Mouse (Mus musculus) heart, embryonic 14.5 days (tissue): ENCODE data around the gene 4930572O03Rik. TPM values are rescaled to one million over a fixed set of nuclear protein-coding genes. Genes with fewer than 3 reads are reported as not detected.
"Not testable (repeated sequence)": the region's sequence is repeated elsewhere in the genome, so short reads cannot be mapped to it uniquely, and the experiment has no call there.

Experiments
- ATAC-seq: fragments of 200-750 bp; cut with Nextera tagmentation; 2 replicates; pipeline ENCODE4 v1.8.0; 2017; ENCODE audit warnings: low read depth, moderate TSS enrichment; ENCODE audit not compliant: insufficient number of reproducible peaks, insufficient read depth, low FRiP score
- H3K27ac ChIP-seq, 2 experiments: fragments of 200-500 bp in 1 of 2; fragments of 300-500 bp in 1 of 2; sonication (generic) in 1 of 2; replicated peaks in 1 of 2; 2 replicates each; pipeline ENCODE4 v1.5.1; 2012 to 2014; ENCODE audit warnings: low read depth in 2 of 2, low read length in 2 of 2, control low read depth in 1 of 2, mild to moderate bottlenecking in 1 of 2, mixed read lengths in 1 of 2; ENCODE audit not compliant: control insufficient read depth in 1 of 2, insufficient read depth in 1 of 2
- H3K27me3 ChIP-seq: fragments of 300-500 bp; sonication (generic); 2 replicates; pipeline ENCODE4 v1.6.1; 2014; ENCODE audit warnings: mild to moderate bottlenecking, low read length, control low read depth; ENCODE audit not compliant: control insufficient read depth, insufficient read depth
- H3K36me3 ChIP-seq: fragments of 300-500 bp; sonication (generic); 2 replicates; pipeline ENCODE4 v1.6.1; 2014; ENCODE audit warnings: mild to moderate bottlenecking, control low read depth, low read length, mixed read lengths; ENCODE audit not compliant: control insufficient read depth, insufficient read depth
- H3K4me1 ChIP-seq, 2 experiments: fragments of 200-500 bp in 1 of 2; fragments of 300-500 bp in 1 of 2; sonication (generic) in 1 of 2; 2 replicates each; pipeline ENCODE4 v1.6.1; 2012 to 2014; ENCODE audit warnings: low read length in 2 of 2, control low read depth in 1 of 2, mixed read lengths in 1 of 2; ENCODE audit not compliant: control insufficient read depth in 2 of 2, insufficient read depth in 2 of 2
- H3K4me2 ChIP-seq: fragments of 300-500 bp; sonication (generic); 2 replicates; pipeline ENCODE4 v1.6.1; 2014; ENCODE audit warnings: mild to moderate bottlenecking, low read length
- H3K4me3 ChIP-seq, 2 experiments: fragments of 200-500 bp in 1 of 2; fragments of 300-500 bp in 1 of 2; sonication (generic) in 1 of 2; 2 replicates each; pipeline ENCODE4 v1.5.1; 2012 to 2014; ENCODE audit warnings: low read length in 2 of 2, mild to moderate bottlenecking in 2 of 2, control low read depth in 1 of 2, low read depth in 1 of 2, moderate library complexity in 1 of 2; ENCODE audit not compliant: control insufficient read depth in 1 of 2, insufficient read depth in 1 of 2
- H3K9ac ChIP-seq: fragments of 300-500 bp; sonication (generic); 2 replicates; pipeline ENCODE4 v1.6.1; 2014; ENCODE audit warnings: mild to moderate bottlenecking, low read length
- H3K9me3 ChIP-seq: fragments of 300-500 bp; sonication (generic); 2 replicates; pipeline ENCODE4 v1.6.1; 2016; ENCODE audit warnings: low read length, control low read depth; ENCODE audit not compliant: control insufficient read depth
- WGBS: fragments of 180-500 bp; shearing (Covaris S2); extraction: QIAGEN DNeasy Blood & Tissue Kit; methylation state at CpG from one replicate; pipeline ENCODE4 v1.1.7; 2014; 5-methylcytosine and 5-hydroxymethylcytosine counted together
- polyA plus RNA-seq: library from polyadenylated mRNA; unstranded; fragments of >200 nt; fragmentation: Nextera tagmentation; extraction: Ambion mirVana; gene quantifications from 2 replicates; pipeline ENCODE4 v1.2.1, GENCODE M21; 2014

4930572O03Rik gene
- not detected in 2 replicates for polyA plus RNA-seq

DNA sequence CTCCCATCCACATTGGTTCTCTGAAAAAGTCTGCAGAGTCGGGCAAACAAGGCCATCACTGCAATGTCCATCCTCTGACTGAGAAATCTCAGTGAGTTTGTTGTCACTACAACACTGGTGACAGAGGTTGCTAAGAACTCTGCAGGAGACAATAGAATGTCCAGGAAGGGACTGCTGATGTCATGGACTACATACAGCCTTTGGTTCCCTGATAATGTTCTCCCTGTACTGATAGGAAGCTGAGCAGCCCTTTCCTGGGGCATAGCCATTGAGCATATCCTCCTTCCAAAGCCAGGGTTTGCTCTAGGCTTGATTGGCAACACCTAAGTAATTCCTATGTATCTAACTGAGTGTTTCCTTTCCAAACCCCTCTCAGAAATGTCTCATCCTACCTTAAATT, at the start of gene 4930572O03Rik:
4930572O03Rik (minus strand) TSS at position 101 of the 400 bp plus-strand sequence.
- not testable (repeated sequence) for H3K4me3 ChIP-seq, H3K4me2 ChIP-seq, ATAC-seq, H3K27me3 ChIP-seq, H3K27ac ChIP-seq, H3K4me1 ChIP-seq, H3K36me3 ChIP-seq, H3K9me3 ChIP-seq, H3K9ac ChIP-seq
- 57% methylated on average over 1 of the region's 1 CpGs for WGBS

GRCm38 (mm10) chr5:15702891-15703290, 46.0 kb upstream of the 4930572O03Rik start:
- not testable (repeated sequence) for H3K27ac ChIP-seq, H3K9ac ChIP-seq, H3K4me3 ChIP-seq, H3K36me3 ChIP-seq, ATAC-seq, H3K4me2 ChIP-seq, H3K4me1 ChIP-seq, H3K9me3 ChIP-seq, H3K27me3 ChIP-seq
- WGBS = 17% methylated on average over 5 of the region's 5 CpGs

DNA sequence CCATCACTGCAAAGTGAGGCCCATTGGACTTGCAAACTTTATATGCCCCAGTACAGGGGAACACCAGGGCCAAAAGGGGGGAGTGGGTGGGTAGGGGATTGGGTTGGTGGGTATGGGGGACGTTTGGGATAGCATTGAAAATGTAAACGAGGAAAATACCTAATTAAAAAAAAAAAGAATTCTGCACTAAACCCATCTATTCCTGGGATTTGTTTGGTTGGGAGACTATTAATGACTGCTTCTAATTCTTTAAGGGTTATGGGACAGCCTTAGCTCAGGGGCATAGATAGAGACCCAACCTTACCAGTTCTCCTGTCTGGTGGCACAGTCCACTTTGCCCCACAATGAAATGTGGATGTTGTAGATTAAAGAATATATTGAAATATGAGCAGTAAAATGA, 40.9 kb upstream of the 4930572O03Rik start:
- H3K9me3 ChIP-seq, H3K4me3 ChIP-seq, H3K27ac ChIP-seq, H3K27me3 ChIP-seq, ATAC-seq, H3K4me2 ChIP-seq, H3K36me3 ChIP-seq, H3K4me1 ChIP-seq, H3K9ac ChIP-seq: not testable (repeated sequence)
- WGBS = 37% methylated on average over 2 of the region's 2 CpGs

- H3K27me3 ChIP-seq = not testable (repeated sequence)
These were observed 35.0 kb upstream of the 4930572O03Rik start for GRCm38 (mm10) chr5:15691849-15692248.

DNA sequence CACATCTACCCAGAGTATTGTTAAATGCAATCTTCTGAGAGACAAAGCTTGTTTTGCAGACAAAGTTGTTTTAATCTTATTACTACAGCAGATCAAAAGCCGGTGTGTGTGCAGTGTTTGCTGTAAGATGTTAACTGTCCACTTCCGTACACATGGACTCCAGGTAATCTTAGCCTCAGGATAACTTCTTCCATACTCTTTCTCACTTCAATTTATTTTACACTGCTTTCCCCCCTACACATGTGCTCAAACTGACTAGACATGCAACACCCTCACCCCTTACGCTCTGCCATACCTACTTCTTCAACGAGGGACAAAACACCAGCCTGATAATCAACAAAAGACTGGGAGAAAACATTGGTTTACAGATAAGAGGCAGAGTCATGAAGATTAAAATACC, 34.0 kb upstream of the 4930572O03Rik start:
- not testable (repeated sequence) for H3K27me3 ChIP-seq, H3K36me3 ChIP-seq, ATAC-seq, H3K4me2 ChIP-seq, H3K9ac ChIP-seq, H3K4me1 ChIP-seq, H3K27ac ChIP-seq, H3K4me3 ChIP-seq
- peaks cover 12% of the 10 kb centered on the region for H3K9me3 ChIP-seq
- WGBS = 51% methylated on average over 4 of the region's 4 CpGs

More at GRCm38 (mm10) chr5:15691849-15692248, 35.0 kb upstream of the 4930572O03Rik start:
- ATAC-seq, H3K4me3 ChIP-seq, H3K9ac ChIP-seq, H3K4me2 ChIP-seq, H3K36me3 ChIP-seq, H3K4me1 ChIP-seq, H3K27ac ChIP-seq: not testable (repeated sequence)
- 77% methylated on average over 4 of the region's 4 CpGs for WGBS
- H3K9me3 ChIP-seq = peaks cover 12% of the 10 kb centered on the region

DNA sequence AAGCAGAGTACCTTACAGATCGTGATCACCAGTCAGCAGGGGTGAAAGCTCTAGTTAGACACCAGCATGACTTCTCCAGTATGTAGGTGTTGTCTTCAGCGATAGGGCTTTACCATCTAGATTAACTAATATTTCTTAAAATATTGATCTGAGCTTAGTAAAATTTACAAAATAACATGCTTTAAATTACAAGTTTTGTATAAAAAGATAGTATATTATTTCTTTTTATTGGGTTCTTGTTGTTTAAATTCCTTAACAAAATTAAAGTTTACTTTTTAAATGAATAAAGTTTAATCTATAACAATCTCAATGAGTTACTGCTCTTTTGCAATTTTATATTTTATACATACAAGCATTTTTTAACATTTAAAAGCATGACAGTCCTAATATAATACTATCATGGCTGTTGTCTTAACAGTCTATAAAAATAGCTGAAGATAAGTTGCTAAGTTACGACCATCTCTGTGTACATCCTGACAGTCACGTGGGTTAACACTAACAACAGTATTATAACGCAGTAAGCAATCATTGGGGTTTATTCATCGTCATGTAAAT, 32.9 kb upstream of the 4930572O03Rik start:
- H3K4me3 ChIP-seq, H3K4me1 ChIP-seq: not testable (repeated sequence)
- H3K9me3 ChIP-seq = peaks cover 12% of the 10 kb centered on the region

GRCm38 (mm10) chr5:15688874-15689658, 32.2 kb upstream of the 4930572O03Rik start:
- H3K27me3 ChIP-seq, H3K9ac ChIP-seq, H3K4me3 ChIP-seq, H3K4me2 ChIP-seq, H3K36me3 ChIP-seq, H3K4me1 ChIP-seq, H3K27ac ChIP-seq: not testable (repeated sequence)
- 50% methylated on average over 4 of the region's 4 CpGs for WGBS
- peak; percentile 75 for ATAC-seq
- peaks cover 12% of the 10 kb centered on the region for H3K9me3 ChIP-seq

More for the DNA sequence above, 32.9 kb upstream of the 4930572O03Rik start:
- H3K36me3 ChIP-seq, H3K9ac ChIP-seq, H3K27me3 ChIP-seq, H3K4me2 ChIP-seq, H3K27ac ChIP-seq: not testable (repeated sequence)
- 70% methylated on average over 6 of the region's 6 CpGs for WGBS
- peak; percentile 78 for ATAC-seq
